15 mouse cellular contexts compared by ENCODE assay signal in the genomic region with DNA sequence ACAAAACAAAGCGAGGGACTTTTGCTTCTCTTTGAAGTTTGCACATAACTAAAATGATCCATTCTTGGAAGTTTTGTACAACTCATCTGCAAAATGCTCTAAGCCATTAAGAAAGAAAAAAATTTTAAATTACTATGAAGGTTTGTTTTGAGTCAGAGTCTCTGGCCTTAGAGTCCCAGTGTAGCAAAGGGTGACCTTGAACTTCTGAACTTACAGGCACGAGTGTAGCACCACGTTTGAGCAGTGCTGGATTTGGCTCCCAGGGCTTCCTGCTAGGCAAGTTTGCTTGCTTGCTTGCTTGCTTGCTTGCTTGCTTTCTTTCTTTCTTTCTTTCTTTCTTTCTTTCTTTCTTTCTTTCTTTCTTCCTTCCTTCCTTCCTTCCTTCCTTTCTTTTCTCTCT. TPM values are rescaled to one million over a fixed set of nuclear protein-coding genes. Genes with fewer than 3 reads are reported as not detected.
DNase-seq lines count a peak whose midpoint lies in the region.
"Had no signal": no experiment of that assay in that cellular context is flagged by ENCODE, and none has a peak within 500 bp of the region (broad histone marks: within the 10 kb centered on the region; RNA-seq: fewer than 3 reads in every experiment).

No protein-coding gene starts in this region.

- peak; percentile 55 for DNase-seq in adrenal gland, adult 2 months
- DNase-seq in adrenal gland, postnatal 10 days, result no peak
- peak; percentile 32 to 38 for DNase-seq in adrenal gland, postnatal 36 days
- no peak for DNase-seq in adrenal gland, adult 18-20 months (ENCODE audit: low spot score in 2 of 2)
- DNase-seq in 416B (ENCODE audit: low read depth) (peak; percentile 24), ZHBTc4 (ENCODE audit: low read depth, low spot score) (peak; percentile 42)
- no peak for DNase-seq in thymus, postnatal 25 days
- DNase-seq: B cell, adult 2 months; cerebellum, adult 11-12 months; cerebellum, adult 8-10 months; cerebellum, postnatal 10 days; gastrocnemius, adult 2 months; gastrocnemius, postnatal 14 days had no signal

RNA-seq across cellular contexts. Expression of gene Pik3r5, which starts 14.9 kb away (rescaled TPM):
- 1 to 10 TPM; 1.4 to 3.2 TPM for total RNA-seq in adrenal gland, adult 2 months (2021)
- polyA plus RNA-seq in adrenal gland, adult 2 months (2012; rRNA removed), result 1.6 TPM in 2 replicates
- 1 to 10 TPM; 1.6 to 2.3 TPM for total RNA-seq in adrenal gland, postnatal 10 days (2021)
- total RNA-seq in adrenal gland, postnatal 36 days (2021), result 1 to 10 TPM in 1 of 2 experiments, under 1 TPM in 1; 0.95 to 2.5 TPM
- 1 to 10 TPM; 1.6 to 3.0 TPM for total RNA-seq in adrenal gland, adult 18-20 months (2021)

RNA-seq across cellular contexts. Expression of gene Ntn1, which starts 16.4 kb away (rescaled TPM):
- total RNA-seq in adrenal gland, adult 2 months (2021), result 10 to 100 TPM in 1 of 2 experiments, 1 to 10 TPM in 1; 9.9 to 16.1 TPM
- polyA plus RNA-seq in adrenal gland, adult 2 months (2012; rRNA removed), result 16.0 and 19.9 TPM in 2 replicates
- 10 to 100 TPM; 11.0 TPM for total RNA-seq in adrenal gland, postnatal 10 days (2021)
- 10 to 100 TPM; 10.3 TPM for total RNA-seq in adrenal gland, postnatal 36 days (2021)
- 10 to 100 TPM; 13.8 to 14.1 TPM for total RNA-seq in adrenal gland, adult 18-20 months (2021)
- total RNA-seq: hematopoietic stem cell, adult 5-6 weeks; MEL had no signal

Comparison
In these comparisons a context has a peak if more than half of its experiments do, and no peak if none do; other contexts are left out.
1. DNase-seq: peak in adrenal gland, adult 2 months (single experiment), adrenal gland, postnatal 36 days (2 of 2), 416B (single experiment) and ZHBTc4 (single experiment); none in adrenal gland, postnatal 10 days (single experiment), adrenal gland, adult 18-20 months (0 of 2) and thymus, postnatal 25 days (single experiment).